Mouse (Mus musculus) adrenal gland (tissue): ENCODE measurements around the gene Ppp1r35.

Source experiments
- intact Hi-C: fragments of 180-260 bp; cut with DNase I; formaldehyde crosslinking; loops from one replicate; pipeline ENCODE4 v1.15.1; 2025

Gene Ppp1r35

GRCm38 (mm10) chr5:137779053-137779933 lies 644 bp downstream of the Ppp1r35 start:
- intact Hi-C loops = no loop called here

- intact Hi-C loops = no loop called here
Measured at GRCm38 (mm10) chr5:137781661-137782060, 3.0 kb downstream of the Ppp1r35 start.

- intact Hi-C loops = no loop called here
Measured at GRCm38 (mm10) chr5:137782776-137783522, 4.3 kb downstream of the Ppp1r35 start.

GRCm38 (mm10) chr5:137783901-137784540 lies 5.4 kb downstream of the Ppp1r35 start:
- intact Hi-C loops = no loop called here

GRCm38 (mm10) chr5:137784546-137784945 lies 5.9 kb downstream of the Ppp1r35 start:
- intact Hi-C loops = no loop called here

GRCm38 (mm10) chr5:137785164-137786031 lies 6.7 kb downstream of the Ppp1r35 start:
- intact Hi-C loops = no loop called here

GRCm38 (mm10) chr5:137786109-137786942 lies 7.7 kb downstream of the Ppp1r35 start:
- intact Hi-C loops = no loop called here

GRCm38 (mm10) chr5:137787151-137787928 lies 8.7 kb downstream of the Ppp1r35 start, which contains the start of the genes Mepce and Zcwpw1:
Gene Mepce, minus strand, starts transcription at chr5:137787655.
Gene Zcwpw1, plus strand, starts transcription at chr5:137787798.
- intact Hi-C loops = no loop called here

GRCm38 (mm10) chr5:137788171-137788570 lies 9.5 kb downstream of the Ppp1r35 start:
- intact Hi-C loops = no loop called here

GRCm38 (mm10) chr5:137788946-137789531 lies 10.4 kb downstream of the Ppp1r35 start:
- intact Hi-C loops = no loop called here

- intact Hi-C loops = loop anchor here (2.0 to 10.0 kb wide), 2 partner anchors 85 to 153 kb away; no protein-coding TSS in a partner anchor
Measured at GRCm38 (mm10) chr5:137791553-137791952, 12.9 kb downstream of the Ppp1r35 start.

GRCm38 (mm10) chr5:137796606-137797005 lies 18.0 kb downstream of the Ppp1r35 start:
- intact Hi-C loops = loop anchor here (10.0 kb wide), 1 partner anchor 148 kb away; no protein-coding TSS in a partner anchor

- intact Hi-C loops = no loop called here
Measured at GRCm38 (mm10) chr5:137800917-137801316, 22.3 kb downstream of the Ppp1r35 start.

- intact Hi-C loops = no loop called here
Measured at GRCm38 (mm10) chr5:137806158-137806557, 27.5 kb downstream of the Ppp1r35 start.

- intact Hi-C loops = no loop called here
Measured at GRCm38 (mm10) chr5:137808316-137808715, 29.7 kb downstream of the Ppp1r35 start.

GRCm38 (mm10) chr5:137817466-137818222 lies 39.0 kb downstream of the Ppp1r35 start:
- intact Hi-C loops = no loop called here

- intact Hi-C loops = no loop called here
Measured at GRCm38 (mm10) chr5:137822126-137822525, 43.5 kb downstream of the Ppp1r35 start.

- intact Hi-C loops = no loop called here
Measured at GRCm38 (mm10) chr5:137822602-137823001, 44.0 kb downstream of the Ppp1r35 start.
